Mouse (Mus musculus): Measurements from ENCODE around the gene Kcnma1. TPM values are rescaled to one million over a fixed set of nuclear protein-coding genes. Genes with fewer than 3 reads are reported as not detected.

Gene Kcnma1
- polyA plus RNA-seq, 1 experiment from 2014 or later, result 0.03 TPM

DNA sequence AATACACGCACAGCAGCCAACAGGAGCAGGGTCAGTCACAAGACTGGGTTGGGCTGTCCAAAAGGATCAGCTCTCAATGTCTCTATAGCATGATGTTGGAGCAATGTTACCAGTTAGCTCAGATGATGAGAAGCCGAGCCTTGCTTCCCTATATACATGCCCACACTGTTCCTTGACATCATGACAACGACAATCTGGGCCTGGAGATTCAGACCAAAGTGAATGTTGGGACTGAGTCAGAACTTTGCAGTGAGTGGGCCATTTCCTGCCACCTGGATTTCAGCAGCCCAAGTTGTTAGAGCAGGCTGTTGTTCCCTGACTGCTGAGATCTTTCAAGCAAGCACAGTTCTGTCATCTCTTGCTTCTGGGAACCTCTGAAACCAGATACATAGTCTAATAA is 347.9 kb downstream of the Kcnma1 start:
- Histone ChIP-seq H3K4me3 (replicated peaks) (no peak overlapping the region), H3K36me3 (no peaks in the 10 kb centered on the region), H3K4me2 (no peak overlapping the region), H3K27me3 (no peaks in the 10 kb centered on the region), H3K9ac (no peak overlapping the region), H3K27ac (no peak overlapping the region), H3K4me1 (replicated peaks) (no peaks in the 10 kb centered on the region), H3K9me3 (replicated peaks) (no peaks in the 10 kb centered on the region)
- DNase-seq (no peak), ATAC-seq (ENCODE audit: low read depth) (no peak)
- 66% methylated on average over 3 of the region's 3 CpGs for WGBS (ENCODE audit: insufficient replicate concordance)

DNA sequence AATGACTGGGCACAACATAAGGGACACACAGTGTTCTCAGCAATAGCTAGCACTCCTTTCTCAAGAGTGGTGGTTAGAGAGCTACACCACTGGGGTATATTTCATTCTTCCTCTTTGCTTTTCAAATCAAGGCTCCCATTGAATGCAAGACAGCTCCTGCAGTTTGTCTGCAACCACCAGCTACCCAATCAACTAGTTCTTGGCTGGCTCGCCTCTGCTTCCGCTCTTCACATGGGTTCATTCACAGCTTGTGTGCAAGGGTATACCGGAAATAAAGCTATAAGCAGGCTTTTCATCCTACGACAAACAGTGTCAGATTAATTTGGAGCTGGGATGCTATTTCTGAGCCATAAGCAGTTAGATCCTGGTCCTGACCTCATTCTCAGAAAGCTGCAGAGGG is 362.6 kb downstream of the Kcnma1 start:
- ATAC-seq (ENCODE audit: low read depth), result no peak
- Histone ChIP-seq H3K4me3 (replicated peaks) (no peak overlapping the region), H3K9me3 (replicated peaks) (no peaks in the 10 kb centered on the region), H3K27me3 (no peaks in the 10 kb centered on the region), H3K27ac (no peak overlapping the region), H3K4me1 (replicated peaks) (no peaks in the 10 kb centered on the region), H3K4me2 (no peak overlapping the region), H3K36me3 (no peaks in the 10 kb centered on the region), H3K9ac (no peak overlapping the region)
- 72% methylated on average over 4 of the region's 4 CpGs for WGBS (ENCODE audit: insufficient replicate concordance)
- DNase-seq, result no peak

DNA sequence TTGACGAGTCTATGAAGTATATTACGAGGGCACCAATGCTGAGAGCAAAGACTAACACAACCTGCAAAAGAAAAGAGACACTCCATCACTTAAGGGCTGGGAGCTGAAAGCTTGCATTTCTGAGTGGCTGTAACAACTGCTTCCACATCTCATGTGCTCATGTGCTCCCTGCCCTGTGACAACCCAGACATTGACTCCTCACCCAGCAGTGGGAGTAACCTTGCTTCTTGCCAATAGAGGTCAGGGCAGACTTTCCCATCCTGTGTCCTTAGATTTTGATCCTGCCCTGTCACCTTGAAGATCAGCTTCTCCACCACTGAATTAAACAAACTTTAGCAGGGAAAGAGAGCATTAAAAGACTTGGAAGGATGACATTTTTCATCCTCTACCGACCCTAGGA is 364.2 kb downstream of the Kcnma1 start:
- DNase-seq, result no peak

DNA sequence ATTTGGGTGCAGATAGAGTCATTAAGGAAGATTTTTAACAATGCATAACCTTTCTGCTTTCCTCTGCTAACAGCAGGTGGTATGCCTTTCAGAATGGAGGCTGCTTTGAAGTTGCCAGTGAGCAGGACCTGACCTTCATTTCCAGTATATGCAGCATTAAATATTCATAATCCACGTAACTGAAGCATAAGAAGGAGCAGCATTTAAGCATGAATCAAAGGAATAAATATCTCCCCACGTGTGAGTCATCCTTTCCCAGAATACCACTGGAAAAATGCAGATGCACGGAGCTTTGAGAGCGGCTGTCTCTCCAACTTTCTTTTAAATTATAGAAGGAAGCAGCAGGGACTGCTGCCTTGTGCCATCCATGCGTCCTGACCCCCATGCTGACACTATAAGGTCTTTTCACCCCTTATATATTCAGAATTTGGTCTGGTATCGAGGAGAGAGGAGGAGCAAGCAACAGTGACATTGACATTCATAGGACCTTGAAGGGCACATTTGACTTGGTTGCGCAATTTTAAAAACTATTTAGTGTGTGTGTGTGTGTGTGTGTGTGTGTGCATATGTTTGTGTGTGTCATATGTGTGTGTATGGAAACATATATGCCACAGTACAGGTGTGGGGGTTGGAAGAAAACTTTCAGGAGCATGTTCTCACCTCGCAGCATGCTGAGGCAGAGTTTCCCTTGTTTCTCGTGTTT is 368.8 kb downstream of the Kcnma1 start:
- ATAC-seq (ENCODE audit: low read depth), result no peak
- Histone ChIP-seq H3K4me3 (replicated peaks) (no peak overlapping the region), H3K27me3 (no peaks in the 10 kb centered on the region), H3K9ac (no peak overlapping the region), H3K36me3 (no peaks in the 10 kb centered on the region), H3K4me2 (no peak overlapping the region), H3K27ac (no peak overlapping the region), H3K4me1 (replicated peaks) (no peaks in the 10 kb centered on the region), H3K9me3 (replicated peaks) (no peaks in the 10 kb centered on the region)
- no peak for DNase-seq
- 58% methylated on average over 9 of the region's 9 CpGs for WGBS (ENCODE audit: insufficient replicate concordance)

More for the DNA sequence above, 364.2 kb downstream of the Kcnma1 start:
- Histone ChIP-seq H3K4me1 (replicated peaks) (no peaks in the 10 kb centered on the region), H3K9ac (no peak overlapping the region), H3K27ac (no peak overlapping the region), H3K36me3 (no peaks in the 10 kb centered on the region), H3K27me3 (no peaks in the 10 kb centered on the region), H3K4me3 (replicated peaks) (no peak overlapping the region), H3K9me3 (replicated peaks) (no peaks in the 10 kb centered on the region), H3K4me2 (no peak overlapping the region)
- ATAC-seq (ENCODE audit: low read depth), result no peak
- 63% methylated on average over 3 of the region's 3 CpGs for WGBS (ENCODE audit: insufficient replicate concordance)

DNA sequence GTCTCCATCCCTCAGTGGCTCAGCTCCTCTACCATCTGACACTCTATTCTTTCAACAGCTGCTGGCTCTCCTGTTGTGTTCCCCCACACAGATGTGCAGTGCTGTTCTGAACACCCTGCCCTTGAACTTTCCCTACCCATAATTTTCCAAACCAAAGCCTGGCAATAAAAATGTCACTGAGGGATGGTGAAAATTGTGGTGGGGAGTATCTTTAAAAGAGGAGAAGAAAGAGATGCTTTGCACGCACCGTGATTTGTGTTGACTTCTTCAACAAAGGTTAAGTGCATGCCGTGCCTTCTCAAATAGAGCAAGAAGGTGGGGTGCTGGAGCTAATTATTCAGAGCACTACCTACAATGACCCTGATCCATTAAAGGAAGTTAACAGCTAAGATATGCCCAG is 371.1 kb downstream of the Kcnma1 start:
- Histone ChIP-seq H3K4me1 (replicated peaks) (no peaks in the 10 kb centered on the region), H3K27ac (no peak overlapping the region), H3K9ac (no peak overlapping the region), H3K4me2 (no peak overlapping the region), H3K27me3 (no peaks in the 10 kb centered on the region), H3K9me3 (replicated peaks) (no peaks in the 10 kb centered on the region), H3K36me3 (no peaks in the 10 kb centered on the region), H3K4me3 (replicated peaks) (no peak overlapping the region)
- 74% methylated on average over 3 of the region's 3 CpGs for WGBS (ENCODE audit: insufficient replicate concordance)
- ATAC-seq (ENCODE audit: low read depth), result no peak
- DNase-seq, result no peak

DNA sequence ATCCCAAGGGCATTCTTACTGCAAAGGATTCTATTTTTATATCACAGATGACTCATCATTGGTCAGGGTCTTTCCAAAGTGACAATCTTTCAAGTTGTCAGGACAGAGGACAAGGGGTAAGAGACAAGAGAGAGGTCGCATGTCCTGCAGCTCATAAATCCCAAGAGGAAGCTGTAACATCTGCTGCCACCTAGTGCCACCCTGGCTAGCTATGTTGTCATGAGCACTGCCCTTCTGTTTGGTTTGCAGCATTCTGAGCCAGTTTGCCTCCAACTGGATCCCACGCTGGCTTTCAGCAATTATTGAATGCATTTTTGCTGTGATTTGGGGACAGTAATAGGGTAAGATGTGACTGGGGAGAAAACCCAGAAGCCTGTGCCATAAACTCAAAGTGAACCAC is 373.6 kb downstream of the Kcnma1 start:
- DNase-seq (no peak), ATAC-seq (ENCODE audit: low read depth) (no peak)
- no peak overlapping the region for H3K27ac ChIP-seq
- H3K9me3 ChIP-seq (replicated peaks), result no peaks in the 10 kb centered on the region
- 36% methylated on average over 2 of the region's 2 CpGs for WGBS (ENCODE audit: insufficient replicate concordance)
- H3K27me3 ChIP-seq, result no peaks in the 10 kb centered on the region
- H3K9ac ChIP-seq, result no peak overlapping the region
- no peak overlapping the region for H3K4me2 ChIP-seq
- no peaks in the 10 kb centered on the region for H3K36me3 ChIP-seq
- no peak overlapping the region for H3K4me3 ChIP-seq (replicated peaks)
- H3K4me1 ChIP-seq (replicated peaks), result no peaks in the 10 kb centered on the region

DNA sequence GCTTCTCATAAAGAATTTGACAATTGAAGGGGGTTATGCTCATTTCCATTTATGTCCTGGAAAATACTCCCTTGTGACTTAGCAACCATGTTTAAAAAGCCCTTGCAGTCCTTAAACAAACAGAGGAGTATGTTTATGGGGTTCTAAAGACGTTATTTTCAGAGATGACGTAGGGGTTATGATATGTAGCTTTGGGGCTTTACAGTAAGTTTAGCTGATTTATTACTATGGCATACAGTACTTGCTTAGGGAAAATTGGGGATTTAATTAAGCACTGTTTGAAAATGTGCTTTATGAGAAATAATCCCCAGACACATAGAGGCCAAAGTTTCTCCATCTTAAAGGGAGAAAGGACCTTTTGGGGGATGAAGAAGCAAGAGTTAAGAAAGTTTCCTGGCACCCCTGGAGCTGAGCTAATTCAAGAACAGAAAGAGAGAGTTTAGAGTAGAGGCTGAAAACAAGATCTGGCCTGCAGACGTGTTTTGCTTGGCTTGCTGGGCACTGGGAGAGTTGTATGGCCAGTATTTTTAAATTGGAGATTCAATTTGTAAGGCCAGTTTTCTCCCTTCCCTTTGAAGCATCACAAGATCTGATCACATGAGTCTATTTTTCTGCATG is 376.1 kb downstream of the Kcnma1 start:
- no peaks in the 10 kb centered on the region for H3K36me3 ChIP-seq
- no peak overlapping the region for H3K9ac ChIP-seq
- H3K4me3 ChIP-seq (replicated peaks), result no peak overlapping the region
- no peaks in the 10 kb centered on the region for H3K4me1 ChIP-seq (replicated peaks)
- H3K27ac ChIP-seq, result no peak overlapping the region
- no peak for ATAC-seq (ENCODE audit: low read depth)
- no peak for DNase-seq
- 51% methylated on average over 3 of the region's 3 CpGs for WGBS (ENCODE audit: insufficient replicate concordance)
- H3K4me2 ChIP-seq, result no peak overlapping the region
- H3K27me3 ChIP-seq, result no peaks in the 10 kb centered on the region
- H3K9me3 ChIP-seq (replicated peaks), result no peaks in the 10 kb centered on the region

DNA sequence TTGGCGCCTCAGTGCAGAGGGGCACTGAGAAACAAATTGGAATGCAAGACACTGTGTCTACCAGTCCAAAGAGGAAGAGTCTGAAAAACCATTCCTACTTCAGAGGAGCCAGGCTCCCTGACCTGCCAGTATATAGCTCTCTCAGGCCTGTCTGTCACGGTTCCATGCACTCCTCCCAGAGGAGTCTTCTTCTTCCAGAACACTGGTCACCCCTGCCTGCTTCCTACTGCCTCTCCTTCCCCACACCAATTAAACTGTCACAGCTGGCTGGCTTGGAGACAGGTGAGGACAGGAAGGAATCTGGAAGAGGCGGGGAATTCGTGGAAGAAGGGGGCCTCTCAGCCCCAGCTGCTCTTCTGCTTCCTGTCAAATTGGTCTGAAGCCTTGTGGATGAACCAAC is 378.4 kb downstream of the Kcnma1 start:
- DNase-seq (no peak), ATAC-seq (ENCODE audit: low read depth) (no peak)
- H3K9me3 ChIP-seq (replicated peaks), result no peaks in the 10 kb centered on the region
- no peak overlapping the region for H3K4me2 ChIP-seq
- no peaks in the 10 kb centered on the region for H3K27me3 ChIP-seq
- WGBS (ENCODE audit: insufficient replicate concordance), result 33% methylated on average over 4 of the region's 4 CpGs
- H3K36me3 ChIP-seq, result no peaks in the 10 kb centered on the region
- H3K9ac ChIP-seq, result no peak overlapping the region
- H3K27ac ChIP-seq, result no peak overlapping the region
- no peak overlapping the region for H3K4me3 ChIP-seq (replicated peaks)
- H3K4me1 ChIP-seq (replicated peaks), result no peaks in the 10 kb centered on the region

DNA sequence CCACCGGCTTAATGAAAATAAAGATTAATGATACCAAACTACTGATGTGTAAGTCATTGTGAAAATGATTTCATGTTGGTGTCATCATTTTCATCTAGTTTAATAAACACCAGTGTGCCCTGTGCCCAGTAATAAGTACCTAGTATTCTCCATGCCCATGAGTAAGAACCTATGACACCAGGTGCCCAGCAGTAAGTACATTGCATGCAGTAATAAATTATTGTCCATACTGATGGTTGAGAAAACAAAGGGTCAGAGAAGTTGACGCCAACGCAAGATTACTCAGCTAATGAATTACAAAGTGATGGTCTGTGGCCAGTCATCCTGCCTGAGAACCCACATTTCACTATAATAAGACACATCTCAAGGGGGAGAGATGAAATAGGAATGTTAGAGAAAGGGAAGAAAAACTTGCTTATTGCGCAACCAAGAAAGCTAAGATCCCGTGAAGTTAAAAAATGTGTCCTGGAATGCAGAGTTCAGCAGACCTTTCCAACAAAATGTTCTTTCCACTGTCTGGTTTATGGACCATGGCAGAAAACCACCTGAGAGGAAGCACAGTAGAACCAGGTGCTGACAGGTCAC is 381.2 kb downstream of the Kcnma1 start:
- DNase-seq (no peak), ATAC-seq (ENCODE audit: low read depth) (no peak)
- 77% methylated on average over 5 of the region's 5 CpGs for WGBS (ENCODE audit: insufficient replicate concordance)
- no peak overlapping the region for H3K4me3 ChIP-seq (replicated peaks)
- no peaks in the 10 kb centered on the region for H3K27me3 ChIP-seq
- H3K9me3 ChIP-seq (replicated peaks), result no peaks in the 10 kb centered on the region
- H3K27ac ChIP-seq, result no peak overlapping the region
- H3K9ac ChIP-seq, result no peak overlapping the region
- no peak overlapping the region for H3K4me2 ChIP-seq
- H3K36me3 ChIP-seq, result no peaks in the 10 kb centered on the region
- no peaks in the 10 kb centered on the region for H3K4me1 ChIP-seq (replicated peaks)

DNA sequence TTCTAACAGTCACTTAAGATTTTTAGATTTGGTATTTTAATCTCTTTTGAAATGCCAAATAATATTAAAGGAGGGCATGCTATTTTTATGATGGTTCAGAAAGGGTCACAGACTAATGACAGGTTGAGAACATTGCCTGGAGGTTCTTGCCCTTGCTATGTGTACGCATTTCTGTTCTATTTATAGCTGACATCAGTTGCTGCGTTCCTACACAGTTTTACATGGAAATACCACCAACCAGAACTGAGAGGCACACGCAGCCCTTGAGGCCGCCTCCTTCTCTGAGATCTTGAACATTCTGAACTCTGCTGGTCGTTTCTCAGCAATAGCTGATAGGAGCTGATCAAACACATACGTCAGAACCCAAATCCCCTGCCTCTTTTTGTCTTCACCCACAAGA is 387.4 kb downstream of the Kcnma1 start:
- Histone ChIP-seq H3K4me2 (no peak overlapping the region), H3K36me3 (no peaks in the 10 kb centered on the region), H3K27me3 (no peaks in the 10 kb centered on the region), H3K9ac (no peak overlapping the region), H3K4me1 (replicated peaks) (no peaks in the 10 kb centered on the region), H3K9me3 (replicated peaks) (no peaks in the 10 kb centered on the region), H3K4me3 (replicated peaks) (no peak overlapping the region), H3K27ac (no peak overlapping the region)
- 42% methylated on average over 6 of the region's 6 CpGs for WGBS (ENCODE audit: insufficient replicate concordance)
- no peak for DNase-seq
- ATAC-seq (ENCODE audit: low read depth), result no peak

DNA sequence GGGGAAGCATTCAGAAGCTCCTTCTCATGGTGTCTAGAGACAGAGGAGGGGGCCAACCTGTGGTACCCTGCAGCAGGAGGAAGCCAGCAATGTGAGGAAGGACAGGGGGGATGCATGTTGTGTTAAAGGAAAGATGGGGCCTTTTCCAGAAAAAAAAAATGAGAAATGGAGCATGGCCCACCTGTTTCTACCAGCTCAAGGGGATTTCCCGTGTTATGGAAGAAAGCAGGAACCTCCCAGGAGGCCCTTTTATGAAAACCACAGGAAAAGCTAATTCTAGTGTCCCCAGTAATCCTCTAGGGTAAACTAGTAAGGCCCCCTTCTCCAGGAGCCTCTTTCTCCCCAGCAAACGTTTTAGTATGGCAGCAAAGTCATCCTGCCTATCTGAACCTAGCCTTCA is 388.2 kb downstream of the Kcnma1 start:
- H3K36me3 ChIP-seq, result no peaks in the 10 kb centered on the region
- H3K9me3 ChIP-seq (replicated peaks), result no peaks in the 10 kb centered on the region
- no peaks in the 10 kb centered on the region for H3K27me3 ChIP-seq
- no peak overlapping the region for H3K4me3 ChIP-seq (replicated peaks)
- 9% methylated on average over 2 of the region's 2 CpGs for WGBS (ENCODE audit: insufficient replicate concordance)
- DNase-seq (no peak), ATAC-seq (ENCODE audit: low read depth) (no peak)
- no peak overlapping the region for H3K9ac ChIP-seq
- no peaks in the 10 kb centered on the region for H3K4me1 ChIP-seq (replicated peaks)
- no peak overlapping the region for H3K27ac ChIP-seq
- H3K4me2 ChIP-seq, result no peak overlapping the region

DNA sequence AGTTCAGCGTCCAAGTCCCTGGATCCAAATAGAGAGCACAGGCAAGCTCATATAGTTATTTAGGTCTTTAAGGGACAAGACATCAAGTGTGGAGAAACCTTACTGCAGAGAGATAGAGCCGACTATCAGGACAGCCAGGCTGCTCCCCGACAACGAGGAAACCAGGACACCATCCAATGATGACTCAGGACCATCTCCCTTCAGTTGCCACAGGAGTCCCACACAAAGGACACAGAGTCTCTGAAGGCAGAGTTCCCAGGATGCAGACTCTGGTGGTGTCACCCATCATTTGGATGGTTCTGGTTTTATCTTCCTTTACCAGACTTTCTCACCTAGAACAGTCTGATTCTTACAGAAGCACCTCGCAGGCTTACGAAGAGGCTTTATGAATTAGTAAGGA is 388.9 kb downstream of the Kcnma1 start:
- H3K36me3 ChIP-seq, result no peaks in the 10 kb centered on the region
- DNase-seq (no peak), ATAC-seq (ENCODE audit: low read depth) (no peak)
- H3K27me3 ChIP-seq, result no peaks in the 10 kb centered on the region
- no peaks in the 10 kb centered on the region for H3K9me3 ChIP-seq (replicated peaks)
- H3K9ac ChIP-seq, result no peak overlapping the region
- no peak overlapping the region for H3K27ac ChIP-seq
- 67% methylated on average over 6 of the region's 6 CpGs for WGBS (ENCODE audit: insufficient replicate concordance)
- H3K4me2 ChIP-seq, result no peak overlapping the region
- H3K4me1 ChIP-seq (replicated peaks), result no peaks in the 10 kb centered on the region
- no peak overlapping the region for H3K4me3 ChIP-seq (replicated peaks)
